Mouse (Mus musculus) heart, postnatal 0 days (tissue): Measurements from ENCODE around the gene Ptprf. TPM values are rescaled to one million over a fixed set of nuclear protein-coding genes. Genes with fewer than 3 reads are reported as not detected.

Experiments used
- ATAC-seq: fragments of 200-750 bp; cut with Nextera tagmentation; 2 replicates; pipeline ENCODE4 v1.8.0; 2017; ENCODE audit warnings: low read depth, moderate number of reproducible peaks, moderate library complexity; ENCODE audit not compliant: insufficient read depth
- DNase-seq: peaks from one replicate; pipeline ENCODE4 v3.0.0-alpha.2; 2016; ENCODE audit warnings: low spot score
- H3K27ac ChIP-seq: fragments of 300-500 bp; sonication (generic); 2 replicates; pipeline ENCODE4 v1.5.1; 2014; ENCODE audit warnings: low read depth, mild to moderate bottlenecking
- H3K27me3 ChIP-seq: fragments of 300-500 bp; sonication (generic); 2 replicates; pipeline ENCODE4 v1.6.1; 2014; ENCODE audit warnings: low read length, mixed read lengths; ENCODE audit not compliant: control insufficient read depth, insufficient read depth
- H3K36me3 ChIP-seq: fragments of 300-500 bp; sonication (generic); replicated peaks from 2 replicates; pipeline ENCODE4 v1.6.1; 2014; ENCODE audit warnings: low read length, mixed read lengths; ENCODE audit not compliant: control insufficient read depth, insufficient read depth
- H3K4me1 ChIP-seq: fragments of 300-500 bp; sonication (generic); 2 replicates; pipeline ENCODE4 v1.6.1; 2014; ENCODE audit warnings: antibody characterized with exemption; ENCODE audit not compliant: control insufficient read depth, insufficient read depth
- H3K4me2 ChIP-seq: fragments of 300-500 bp; sonication (generic); 2 replicates; pipeline ENCODE4 v1.6.1; 2014; ENCODE audit warnings: low read depth, mild to moderate bottlenecking, low read length, moderate library complexity
- H3K4me3 ChIP-seq: fragments of 300-500 bp; sonication (generic); 2 replicates; pipeline ENCODE4 v1.5.1; 2014; ENCODE audit warnings: low read depth, low read length
- H3K9ac ChIP-seq: fragments of 300-500 bp; sonication (generic); replicated peaks from 2 replicates; pipeline ENCODE4 v1.6.1; 2014; ENCODE audit warnings: low read depth, low read length, mixed read lengths
- H3K9me3 ChIP-seq: fragments of 300-500 bp; sonication (generic); replicated peaks from 2 replicates; pipeline ENCODE4 v1.6.1; 2016; ENCODE audit warnings: low read length; ENCODE audit not compliant: control insufficient read depth
- CTCF ChIP-seq: IDR thresholded peaks from 2 replicates; pipeline ENCODE4 v1.5.1; 2016; ENCODE audit warnings: antibody characterized with exemption, control low read depth, low read depth
- EP300 ChIP-seq: IDR thresholded peaks from 2 replicates; pipeline ENCODE4 v1.6.1; 2016; ENCODE audit warnings: antibody characterized with exemption, low read depth
- WGBS: fragments of 180-500 bp; shearing (Covaris S2); extraction: QIAGEN DNeasy Blood & Tissue Kit; methylation state at CpG from one replicate; pipeline ENCODE4 v1.1.7; 2014; 5-methylcytosine and 5-hydroxymethylcytosine counted together
- polyA plus RNA-seq: library from polyadenylated mRNA; unstranded; fragments of >200 nt; fragmentation: Nextera tagmentation; extraction: Ambion mirVana; gene quantifications from 2 replicates; pipeline ENCODE4 v1.2.1, GENCODE M21; 2015
- total RNA-seq: library from RNA; depleted of rRNA; stranded (reverse); fragments of >200 nt; gene quantifications from 2 replicates; pipeline ENCODE4 v1.2.3, GENCODE M21; 2014; ENCODE audit warnings: low replicate concordance

Gene Ptprf
- total and polyA plus RNA-seq, 2 experiments from 2014 or later: 5.9 to 33.7 TPM

- no peaks in the 10 kb centered on the region for H3K9me3 ChIP-seq
- TF ChIP-seq CTCF (no peak), EP300 (no peak)
- no peak for DNase-seq
Measured at GRCm38 (mm10) chr4:118286202-118286601, 5.0 kb downstream of the Ptprf start.

DNA sequence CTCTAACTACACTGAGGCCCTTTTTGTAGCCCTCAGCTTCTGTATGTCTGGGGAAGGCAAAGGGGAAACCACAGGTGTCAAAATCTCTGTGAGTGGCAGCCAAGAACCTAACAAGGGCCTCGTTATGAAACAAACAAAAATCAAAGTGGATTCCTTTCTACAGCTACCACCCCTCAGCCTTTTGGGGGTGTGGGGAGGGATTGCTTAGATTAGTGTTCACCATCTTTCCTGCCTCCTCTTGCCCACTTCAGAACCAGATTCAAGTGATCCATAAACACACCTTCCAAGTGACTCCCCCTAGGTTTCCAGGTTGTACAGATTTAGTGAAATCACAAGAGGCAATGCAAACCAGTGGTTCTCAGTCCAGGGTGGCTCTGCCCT, 9.0 kb downstream of the Ptprf start:
- no peak for ATAC-seq
- Histone ChIP-seq H3K9ac (no peak overlapping the region), H3K36me3 (no peaks in the 10 kb centered on the region), H3K27me3 (no peaks in the 10 kb centered on the region), H3K4me1 (0 out of 2 replicates have a peak, but pooled peaks cover 3% of the 10 kb centered on the region), H3K27ac (peak overlapping the region; percentile 25; the same call in 1 of the 2 replicates), H3K4me3 (no peak overlapping the region), H3K9me3 (no peaks in the 10 kb centered on the region), H3K4me2 (no peak overlapping the region)
- TF ChIP-seq EP300: no peak
- no peak for TF ChIP-seq CTCF
- no peak for DNase-seq
- WGBS: 48% methylated on average over 1 of the region's 1 CpGs

More at GRCm38 (mm10) chr4:118286202-118286601, 5.0 kb downstream of the Ptprf start:
- Histone ChIP-seq H3K9ac (no peak overlapping the region), H3K4me1 (peaks cover 9% of the 10 kb centered on the region; the same call in 1 of the 2 replicates), H3K4me3 (no peak overlapping the region), H3K4me2 (no peak overlapping the region), H3K27ac (no peak overlapping the region), H3K36me3 (no peaks in the 10 kb centered on the region), H3K27me3 (no peaks in the 10 kb centered on the region)
- no peak for ATAC-seq
- 77% methylated on average over 5 of the region's 5 CpGs for WGBS

DNA sequence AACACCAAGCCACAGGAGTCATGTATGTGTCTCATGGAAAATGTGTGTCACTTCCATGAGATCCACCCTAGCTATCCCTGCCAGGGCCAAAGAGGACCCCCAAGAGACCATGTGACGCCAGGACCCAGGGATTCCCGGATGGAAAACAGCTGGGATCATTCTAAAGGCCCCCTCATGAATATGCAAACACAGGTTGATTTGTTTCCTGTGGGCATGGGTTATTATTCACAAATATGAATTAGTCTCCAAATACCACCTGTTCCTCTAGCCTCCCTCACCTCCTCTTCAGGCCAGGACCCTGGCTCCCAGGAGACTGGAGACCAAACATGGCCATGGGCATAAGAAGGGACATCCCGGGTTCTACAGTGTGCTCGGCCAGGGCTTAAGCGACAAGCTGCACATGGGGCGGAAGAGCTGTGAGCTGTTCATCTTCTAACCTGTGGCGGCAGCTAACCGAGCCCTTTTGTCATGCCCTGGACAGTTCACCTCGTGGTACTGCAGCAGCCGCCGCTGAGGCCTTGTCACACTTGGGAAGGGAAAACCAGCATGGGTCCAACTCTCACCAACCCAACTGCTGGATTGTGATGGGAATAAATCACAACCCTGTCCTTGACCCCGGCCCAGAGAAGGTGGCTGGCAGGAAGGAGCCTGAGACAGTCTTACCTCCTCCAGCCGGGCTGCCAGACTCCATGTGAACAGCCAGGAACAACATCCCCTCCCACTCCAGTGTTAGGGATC, 9.6 kb downstream of the Ptprf start:
- Histone ChIP-seq H3K9ac (no peak overlapping the region), H3K9me3 (no peaks in the 10 kb centered on the region), H3K27ac (peak overlapping the region; percentile 25; the same call in 1 of the 2 replicates), H3K27me3 (no peaks in the 10 kb centered on the region), H3K36me3 (no peaks in the 10 kb centered on the region), H3K4me2 (no peak overlapping the region), H3K4me1 (peaks cover 7% of the 10 kb centered on the region; the same call in 1 of the 2 replicates), H3K4me3 (no peak overlapping the region)
- ATAC-seq: peak; percentile 34; the same call in 1 of the 2 replicates
- TF ChIP-seq CTCF (no peak), EP300 (no peak)
- WGBS: 74% methylated on average over 13 of the region's 13 CpGs
- DNase-seq: no peak

GRCm38 (mm10) chr4:118280506-118280905, 10.7 kb downstream of the Ptprf start:
- Histone ChIP-seq H3K27me3 (no peaks in the 10 kb centered on the region), H3K4me2 (no peak overlapping the region), H3K27ac (no peak overlapping the region), H3K4me1 (peaks cover 17% of the 10 kb centered on the region), H3K4me3 (no peak overlapping the region), H3K9me3 (no peaks in the 10 kb centered on the region), H3K9ac (no peak overlapping the region), H3K36me3 (no peaks in the 10 kb centered on the region; the same call in 1 of the 2 replicates)
- WGBS: 82% methylated on average over 7 of the region's 7 CpGs
- no peak for ATAC-seq
- no peak for TF ChIP-seq EP300
- TF ChIP-seq CTCF: no peak
- DNase-seq: no peak

- Histone ChIP-seq H3K4me1 (peaks cover 30% of the 10 kb centered on the region), H3K27me3 (no peaks in the 10 kb centered on the region), H3K27ac (no peak overlapping the region), H3K4me3 (no peak overlapping the region), H3K9ac (no peak overlapping the region), H3K4me2 (no peak overlapping the region), H3K9me3 (no peaks in the 10 kb centered on the region), H3K36me3 (no peaks in the 10 kb centered on the region; the same call in 1 of the 2 replicates)
- peak; percentile 63 for ATAC-seq
- DNase-seq: peak; percentile 59
- 57% methylated on average over 9 of the region's 9 CpGs for WGBS
- TF ChIP-seq EP300: no peak
Measured at GRCm38 (mm10) chr4:118276520-118277232, 14.5 kb downstream of the Ptprf start.
